Mouse (Mus musculus): ENCODE data around the gene Tpra1.
A peak's percentile ranks its signal among the peaks of the same experiment; 100 is the strongest.

The Tpra1 gene

DNA sequence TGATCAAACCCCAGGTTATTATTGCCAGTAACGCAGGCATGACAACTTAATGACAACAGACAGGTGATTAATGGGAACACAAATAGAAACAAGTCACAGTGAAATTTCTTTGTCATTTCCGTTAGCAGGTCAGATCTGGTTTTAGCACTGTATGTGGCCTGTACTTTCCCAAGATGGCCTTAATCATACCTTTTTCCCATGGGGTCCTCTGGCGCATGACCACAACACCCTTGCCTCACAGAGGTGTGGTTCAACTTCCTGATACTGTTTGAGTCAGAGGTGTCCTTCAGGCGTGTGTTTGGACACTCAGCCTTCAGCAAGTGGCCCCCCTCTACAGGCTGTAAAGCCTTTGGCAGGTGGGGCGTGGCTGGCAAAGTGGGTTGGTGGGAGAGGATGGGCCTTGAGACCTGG lies 55.8 kb downstream of the Tpra1 start:
- no peak for DNase-seq (ENCODE audit: low read depth)

- no peak for DNase-seq (ENCODE audit: low read depth)
Observed at GRCm38 (mm10) chr6:88958305-88958704, 56.3 kb downstream of the Tpra1 start.

DNA sequence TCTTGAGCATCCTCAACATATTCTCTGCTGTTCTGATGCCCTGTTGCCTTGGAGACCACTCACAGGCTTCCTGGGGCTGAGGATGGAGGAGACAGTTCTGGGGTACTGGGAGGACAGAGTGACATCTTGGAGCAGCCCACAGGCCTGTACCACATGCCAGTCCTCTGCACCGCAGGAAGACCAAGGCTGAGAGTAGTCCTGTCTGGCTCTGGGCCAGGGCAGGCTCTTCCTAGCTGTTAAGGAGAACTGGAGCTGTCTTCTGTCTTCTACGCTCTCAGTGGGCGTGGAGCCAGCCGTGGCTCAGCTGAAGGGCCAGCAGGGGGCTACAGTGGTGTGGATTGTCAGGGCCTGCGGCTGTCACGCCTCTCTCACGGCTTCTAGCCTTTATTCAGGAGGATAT lies 57.8 kb downstream of the Tpra1 start:
- DNase-seq (ENCODE audit: low read depth) = no peak

- DNase-seq (ENCODE audit: low read depth) = peak; percentile 54
Observed at GRCm38 (mm10) chr6:88960941-88961340, 58.9 kb downstream of the Tpra1 start.

Measured in fibroblast of lung, adult 2 months (primary cell).